Mouse (Mus musculus): Measurements from ENCODE around the gene Trpv3. TPM values are rescaled to one million over a fixed set of nuclear protein-coding genes. Genes with fewer than 3 reads are reported as not detected.

Trpv3 gene
- polyA plus RNA-seq, 1 experiment from 2014 or later: not detected

DNA sequence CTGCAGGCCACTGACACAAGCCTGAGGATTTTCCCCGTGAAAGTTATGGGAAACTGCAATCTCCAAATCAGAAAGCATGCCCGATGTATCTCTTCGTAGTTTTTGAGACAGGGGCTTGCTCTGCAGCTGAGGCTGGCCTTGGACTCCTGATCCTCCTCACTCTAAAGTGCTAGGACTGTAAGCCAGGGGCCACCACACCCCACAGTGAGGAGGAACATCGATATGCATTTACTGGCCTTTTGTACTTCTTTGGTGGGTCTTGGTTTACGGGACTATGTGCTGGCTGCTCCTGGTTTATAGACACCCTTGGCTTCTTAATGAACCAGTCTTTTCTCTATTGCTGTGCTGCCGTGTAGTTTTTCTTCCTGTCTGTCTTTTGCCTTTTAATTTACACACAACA, 25.0 kb upstream of the Trpv3 start:
- Histone ChIP-seq H3K4me3 (no peak overlapping the region), H3K36me3 (no peaks in the 10 kb centered on the region), H3K9ac (no peak overlapping the region), H3K27me3 (replicated peaks) (no peaks in the 10 kb centered on the region), H3K4me1 (no peaks in the 10 kb centered on the region), H3K9me3 (no peaks in the 10 kb centered on the region), H3K4me2 (no peak overlapping the region), H3K27ac (replicated peaks) (no peak overlapping the region)
- WGBS: 69% methylated on average over 6 of the region's 6 CpGs
- ATAC-seq (ENCODE audit: extremely low read depth, insufficient number of reproducible peaks, low FRiP score, low TSS enrichment): no peak

DNA sequence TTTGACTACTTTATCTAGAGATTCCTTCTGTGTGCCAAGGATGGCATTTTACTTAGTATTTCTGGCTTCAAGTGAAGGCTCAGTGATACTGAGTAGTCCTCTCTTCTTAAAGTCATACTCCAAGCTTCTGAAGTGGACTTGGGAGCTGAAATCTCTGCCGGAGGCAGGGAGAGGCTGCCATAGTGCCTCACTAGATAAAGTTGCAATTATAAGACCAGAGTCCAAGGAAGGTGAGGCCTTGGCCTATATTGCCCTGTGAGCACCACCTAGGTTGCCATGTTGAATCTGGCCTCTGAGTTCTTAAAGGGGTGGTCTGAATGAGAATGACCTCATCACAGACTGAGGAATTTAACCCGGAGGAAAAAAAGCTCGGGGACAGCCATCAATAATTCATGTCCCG, 24.4 kb upstream of the Trpv3 start:
- ATAC-seq (ENCODE audit: extremely low read depth, insufficient number of reproducible peaks, low FRiP score, low TSS enrichment): no peak
- Histone ChIP-seq H3K4me1 (no peaks in the 10 kb centered on the region), H3K9ac (no peak overlapping the region), H3K27me3 (replicated peaks) (no peaks in the 10 kb centered on the region), H3K9me3 (no peaks in the 10 kb centered on the region), H3K27ac (replicated peaks) (no peak overlapping the region), H3K4me3 (no peak overlapping the region), H3K36me3 (no peaks in the 10 kb centered on the region), H3K4me2 (no peak overlapping the region)
- 81% methylated on average over 4 of the region's 4 CpGs for WGBS

DNA sequence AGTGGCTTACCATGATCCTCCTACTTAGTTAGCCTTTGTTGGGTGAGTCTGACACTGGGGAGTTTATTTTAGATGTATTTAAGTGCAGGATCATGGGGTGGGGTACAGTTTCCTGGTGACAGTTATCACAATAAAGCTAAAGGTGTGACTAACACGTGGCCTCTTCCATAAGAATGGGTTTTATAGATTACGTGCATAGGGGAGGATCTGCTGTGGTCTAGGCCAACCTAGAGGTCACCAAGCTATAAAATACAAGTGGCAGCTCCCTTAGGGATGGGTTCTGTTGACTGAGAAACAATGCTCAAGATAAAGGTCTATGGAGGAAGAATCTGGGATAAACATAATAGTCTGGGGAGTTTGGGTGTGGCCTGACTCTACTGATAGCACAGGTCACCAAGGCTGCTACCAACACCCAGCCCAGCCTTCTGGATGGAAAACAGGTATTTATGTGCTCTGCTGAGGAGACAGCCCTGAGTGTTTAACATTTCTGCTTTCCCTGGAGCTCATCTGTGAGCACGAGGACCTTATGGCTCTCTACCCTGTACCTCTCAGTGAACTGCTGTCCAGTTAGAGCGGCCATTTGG, 9.7 kb upstream of the Trpv3 start:
- H3K27me3 ChIP-seq (replicated peaks): no peaks in the 10 kb centered on the region
- H3K4me2 ChIP-seq: no peak overlapping the region
- 74% methylated on average over 4 of the region's 4 CpGs for WGBS
- no peak for ATAC-seq (ENCODE audit: extremely low read depth, insufficient number of reproducible peaks, low FRiP score, low TSS enrichment)
- no peaks in the 10 kb centered on the region for H3K36me3 ChIP-seq
- H3K4me3 ChIP-seq: no peak overlapping the region
- no peak overlapping the region for H3K27ac ChIP-seq (replicated peaks)
- no peaks in the 10 kb centered on the region for H3K4me1 ChIP-seq
- H3K9me3 ChIP-seq: peaks cover 4% of the 10 kb centered on the region; the same call in 1 of the 2 replicates
- no peak overlapping the region for H3K9ac ChIP-seq

DNA sequence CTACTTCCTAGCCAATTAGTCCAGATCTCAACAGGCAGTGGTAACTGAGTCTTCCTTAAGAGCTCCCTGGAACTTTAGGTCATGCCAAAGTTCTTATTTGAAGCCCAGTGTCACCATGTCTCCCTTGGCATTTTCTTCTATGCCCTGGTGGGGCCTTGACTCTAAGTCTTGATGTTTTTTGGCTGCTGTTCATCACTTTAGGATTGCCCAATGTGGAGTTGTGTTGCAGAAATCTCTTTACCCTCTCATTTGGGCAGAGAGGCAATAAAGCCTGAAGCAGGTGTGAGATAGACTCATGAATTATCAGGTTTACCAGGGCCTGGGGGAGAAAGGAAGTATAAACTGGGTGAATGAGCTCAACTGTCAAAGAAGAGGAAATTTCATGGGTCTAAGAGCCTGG, 8.5 kb upstream of the Trpv3 start:
- H3K4me3 ChIP-seq: no peak overlapping the region
- H3K4me1 ChIP-seq: no peaks in the 10 kb centered on the region
- H3K27me3 ChIP-seq (replicated peaks): no peaks in the 10 kb centered on the region
- peaks cover 4% of the 10 kb centered on the region; the same call in 1 of the 2 replicates for H3K9me3 ChIP-seq
- ATAC-seq (ENCODE audit: extremely low read depth, insufficient number of reproducible peaks, low FRiP score, low TSS enrichment): no peak
- no peaks in the 10 kb centered on the region for H3K36me3 ChIP-seq
- no peak overlapping the region for H3K9ac ChIP-seq
- no peak overlapping the region for H3K4me2 ChIP-seq
- no peak overlapping the region for H3K27ac ChIP-seq (replicated peaks)

DNA sequence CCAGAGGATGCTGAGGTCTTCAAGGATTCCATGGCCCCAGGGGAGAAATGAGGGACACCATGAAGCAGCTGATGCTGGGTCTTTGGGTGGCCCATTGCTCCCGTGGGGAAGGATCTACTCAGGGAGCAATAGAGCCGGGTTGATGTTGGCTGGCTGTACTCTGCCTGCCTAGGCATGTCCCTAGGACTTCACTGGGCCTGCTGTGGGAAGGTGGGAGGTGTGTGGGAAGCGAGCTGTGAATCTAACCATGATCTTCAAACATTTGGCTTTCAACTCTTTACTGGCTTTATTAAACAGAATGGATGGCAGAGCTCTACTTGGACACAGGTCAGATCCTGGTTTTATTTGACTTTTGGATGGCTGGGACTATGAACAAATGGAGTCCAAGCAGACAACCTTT, 6.7 kb upstream of the Trpv3 start:
- H3K4me3 ChIP-seq: no peak overlapping the region
- H3K27me3 ChIP-seq (replicated peaks): no peaks in the 10 kb centered on the region
- H3K4me2 ChIP-seq: no peak overlapping the region
- peaks cover 4% of the 10 kb centered on the region; the same call in 1 of the 2 replicates for H3K9me3 ChIP-seq
- no peaks in the 10 kb centered on the region for H3K36me3 ChIP-seq
- WGBS: 61% methylated on average over 3 of the region's 3 CpGs
- H3K9ac ChIP-seq: no peak overlapping the region
- H3K27ac ChIP-seq (replicated peaks): no peak overlapping the region
- H3K4me1 ChIP-seq: no peaks in the 10 kb centered on the region
- ATAC-seq (ENCODE audit: extremely low read depth, insufficient number of reproducible peaks, low FRiP score, low TSS enrichment): no peak

DNA sequence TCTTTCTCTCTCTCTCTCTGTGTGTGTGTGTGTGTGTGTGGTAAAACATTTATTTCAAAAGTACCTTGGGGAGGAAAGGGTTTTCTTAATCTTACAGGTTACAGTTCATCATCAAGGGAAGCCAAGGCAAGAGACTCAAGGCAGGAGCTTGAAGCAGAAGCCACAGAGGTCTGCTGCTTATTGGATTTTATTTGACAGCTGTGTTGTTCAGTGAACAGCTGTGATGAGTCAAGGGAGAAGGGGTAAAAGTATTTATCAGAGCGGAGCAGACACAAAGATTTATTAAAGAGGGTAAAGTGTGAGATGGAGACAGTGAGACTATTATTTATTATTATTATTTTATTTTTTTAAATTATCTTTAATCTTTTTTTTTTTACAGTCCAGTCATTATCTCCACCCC, 5.8 kb upstream of the Trpv3 start:
- Histone ChIP-seq H3K9me3 (peaks cover 4% of the 10 kb centered on the region; the same call in 1 of the 2 replicates), H3K4me3 (no peak overlapping the region), H3K27me3 (replicated peaks) (no peaks in the 10 kb centered on the region), H3K4me1 (no peaks in the 10 kb centered on the region), H3K27ac (replicated peaks) (no peak overlapping the region), H3K4me2 (no peak overlapping the region), H3K9ac (no peak overlapping the region), H3K36me3 (no peaks in the 10 kb centered on the region)
- WGBS: 63% methylated on average over 1 of the region's 1 CpGs
- no peak for ATAC-seq (ENCODE audit: extremely low read depth, insufficient number of reproducible peaks, low FRiP score, low TSS enrichment)

DNA sequence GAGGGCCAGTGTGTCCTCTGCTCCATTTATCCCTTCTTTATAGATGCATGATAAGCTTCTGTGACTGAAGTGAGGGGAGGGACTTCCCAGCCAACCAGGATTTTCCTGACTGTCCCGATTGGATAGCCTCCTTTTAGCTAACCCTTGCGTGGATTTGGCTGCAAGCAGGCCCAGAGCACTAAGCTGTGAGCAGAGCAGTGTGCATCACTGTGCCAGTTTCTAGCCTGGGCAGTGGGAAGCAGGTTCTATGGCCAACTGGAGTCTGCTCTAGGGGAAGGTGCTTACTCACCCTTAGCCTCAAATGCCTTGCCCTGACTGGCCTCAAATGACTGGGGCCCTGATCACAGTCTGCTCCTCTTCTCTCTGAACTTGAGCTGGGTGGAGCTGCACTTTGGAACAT, 7.6 kb downstream of the Trpv3 start:
- no peaks in the 10 kb centered on the region for H3K36me3 ChIP-seq
- 23% methylated on average over 2 of the region's 2 CpGs for WGBS
- no peak overlapping the region for H3K4me3 ChIP-seq
- H3K27me3 ChIP-seq (replicated peaks): peaks cover 7% of the 10 kb centered on the region; the same call in 1 of the 2 replicates
- H3K9ac ChIP-seq: no peak overlapping the region
- no peaks in the 10 kb centered on the region for H3K9me3 ChIP-seq
- H3K27ac ChIP-seq (replicated peaks): no peak overlapping the region
- ATAC-seq (ENCODE audit: extremely low read depth, insufficient number of reproducible peaks, low FRiP score, low TSS enrichment): no peak
- 0 out of 2 replicates have a peak, but pooled peaks cover 4% of the 10 kb centered on the region for H3K4me1 ChIP-seq
- no peak overlapping the region for H3K4me2 ChIP-seq

DNA sequence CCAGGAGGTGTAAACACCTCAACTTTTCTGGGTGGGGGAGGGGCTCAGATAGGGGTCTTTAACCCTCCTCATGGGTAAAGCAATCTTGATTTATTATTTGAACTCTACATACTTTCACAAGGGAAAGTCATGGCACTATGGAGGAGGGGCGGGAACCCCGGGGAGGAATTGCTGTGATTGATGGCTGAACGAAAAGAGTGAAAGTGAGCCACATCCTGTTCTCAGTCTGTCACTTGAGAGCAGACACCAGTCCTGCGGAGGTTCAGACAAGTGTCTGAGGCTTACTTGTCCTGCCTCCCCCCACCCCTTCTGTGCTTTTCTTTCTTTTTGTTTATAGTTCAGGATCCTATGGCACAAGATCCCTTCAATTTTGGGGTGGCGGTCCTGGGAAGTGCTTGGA, 13.5 kb downstream of the Trpv3 start:
- H3K9me3 ChIP-seq: no peaks in the 10 kb centered on the region
- no peaks in the 10 kb centered on the region; the same call in 1 of the 2 replicates for H3K27me3 ChIP-seq (replicated peaks)
- no peak overlapping the region for H3K9ac ChIP-seq
- H3K4me1 ChIP-seq: peaks cover 25% of the 10 kb centered on the region
- no peak overlapping the region for H3K4me3 ChIP-seq
- no peak overlapping the region for H3K27ac ChIP-seq (replicated peaks)
- H3K36me3 ChIP-seq: no peaks in the 10 kb centered on the region
- ATAC-seq (ENCODE audit: extremely low read depth, insufficient number of reproducible peaks, low FRiP score, low TSS enrichment): no peak
- 34% methylated on average over 5 of the region's 5 CpGs for WGBS
- 0 out of 2 replicates have a peak overlapping the region, but pooled peaks have one; percentile 5 for H3K4me2 ChIP-seq

DNA sequence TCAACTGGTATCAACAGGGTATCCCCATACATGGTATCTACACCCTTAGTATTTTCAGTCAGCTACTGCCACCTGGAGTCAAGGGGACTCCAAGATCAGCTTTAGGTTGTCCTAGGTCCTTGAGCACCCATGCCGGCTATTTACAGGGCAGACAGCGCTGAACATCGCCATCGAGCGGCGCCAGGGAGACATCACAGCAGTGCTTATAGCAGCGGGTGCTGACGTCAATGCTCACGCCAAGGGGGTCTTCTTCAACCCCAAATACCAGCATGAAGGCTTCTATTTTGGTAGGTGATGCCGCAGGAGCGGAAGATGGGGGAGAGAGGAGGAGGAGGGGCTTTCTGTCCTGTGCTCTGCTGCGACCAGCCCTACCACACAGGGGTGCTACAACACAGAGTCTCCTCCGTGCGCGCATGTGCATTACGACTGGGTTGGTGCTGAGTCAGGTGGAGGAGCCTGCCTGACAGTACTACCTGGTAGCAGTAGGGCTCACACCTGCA, 14.4 kb downstream of the Trpv3 start:
- Histone ChIP-seq H3K27me3 (replicated peaks) (no peaks in the 10 kb centered on the region; the same call in 1 of the 2 replicates), H3K4me2 (peak overlapping the region; percentile 70), H3K4me1 (peaks cover 25% of the 10 kb centered on the region), H3K27ac (replicated peaks) (no peak overlapping the region), H3K4me3 (peak overlapping the region; percentile 47), H3K9me3 (no peaks in the 10 kb centered on the region), H3K36me3 (no peaks in the 10 kb centered on the region), H3K9ac (peak overlapping the region; percentile 66)
- WGBS: 5% methylated on average over 16 of the region's 16 CpGs
- no peak; the same call in 1 of the 2 replicates for ATAC-seq (ENCODE audit: extremely low read depth, insufficient number of reproducible peaks, low FRiP score, low TSS enrichment)

DNA sequence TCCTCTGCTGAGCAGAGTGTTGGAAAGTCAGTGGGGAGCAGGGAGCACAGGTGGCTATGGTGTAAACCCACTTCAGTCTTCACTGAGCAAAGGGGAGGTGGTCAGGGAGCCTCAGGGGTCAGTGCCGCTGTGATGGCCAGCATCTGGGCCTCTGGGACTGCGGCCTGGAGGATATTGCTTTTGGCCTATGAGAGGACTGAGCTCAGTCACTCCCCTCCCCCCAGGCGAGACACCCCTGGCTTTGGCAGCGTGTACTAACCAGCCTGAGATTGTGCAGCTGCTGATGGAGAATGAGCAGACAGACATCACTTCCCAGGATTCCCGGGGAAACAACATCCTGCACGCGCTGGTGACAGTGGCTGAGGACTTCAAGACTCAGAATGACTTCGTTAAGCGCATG, 16.2 kb downstream of the Trpv3 start:
- no peaks in the 10 kb centered on the region for H3K36me3 ChIP-seq
- H3K27me3 ChIP-seq (replicated peaks): no peaks in the 10 kb centered on the region
- no peak overlapping the region for H3K4me2 ChIP-seq
- peak overlapping the region; percentile 56; the same call in 1 of the 2 replicates for H3K27ac ChIP-seq (replicated peaks)
- ATAC-seq (ENCODE audit: extremely low read depth, insufficient number of reproducible peaks, low FRiP score, low TSS enrichment): no peak
- no peaks in the 10 kb centered on the region for H3K9me3 ChIP-seq
- peaks cover 25% of the 10 kb centered on the region for H3K4me1 ChIP-seq
- 35% methylated on average over 9 of the region's 9 CpGs for WGBS
- no peak overlapping the region for H3K9ac ChIP-seq
- H3K4me3 ChIP-seq: no peak overlapping the region

DNA sequence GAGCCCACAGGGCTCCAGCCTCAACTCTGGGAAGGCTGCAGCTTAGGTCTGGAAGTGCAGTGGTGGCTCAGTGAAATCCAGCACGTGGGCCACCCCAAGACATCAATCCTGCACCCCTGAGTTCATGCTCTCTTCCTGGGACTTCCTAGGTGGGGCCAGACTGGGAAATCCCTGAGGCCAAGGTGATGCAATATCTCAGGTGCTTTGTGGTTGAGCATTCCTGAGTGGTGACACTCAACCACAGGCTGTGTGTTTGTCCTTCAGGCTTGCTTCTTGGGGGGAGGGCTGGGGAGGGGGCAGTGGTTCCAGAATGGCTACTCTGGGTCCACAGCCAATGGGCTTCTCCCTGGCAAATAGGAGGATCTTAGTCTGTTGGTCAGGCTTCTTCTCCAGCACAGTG, 16.7 kb downstream of the Trpv3 start:
- H3K9me3 ChIP-seq: no peaks in the 10 kb centered on the region
- H3K9ac ChIP-seq: no peak overlapping the region
- WGBS: 35% methylated on average over 1 of the region's 1 CpGs
- no peaks in the 10 kb centered on the region for H3K36me3 ChIP-seq
- no peak for ATAC-seq (ENCODE audit: extremely low read depth, insufficient number of reproducible peaks, low FRiP score, low TSS enrichment)
- peaks cover 25% of the 10 kb centered on the region for H3K4me1 ChIP-seq
- H3K4me3 ChIP-seq: no peak overlapping the region
- peak overlapping the region; percentile 56; the same call in 1 of the 2 replicates for H3K27ac ChIP-seq (replicated peaks)
- H3K4me2 ChIP-seq: no peak overlapping the region
- no peaks in the 10 kb centered on the region for H3K27me3 ChIP-seq (replicated peaks)

DNA sequence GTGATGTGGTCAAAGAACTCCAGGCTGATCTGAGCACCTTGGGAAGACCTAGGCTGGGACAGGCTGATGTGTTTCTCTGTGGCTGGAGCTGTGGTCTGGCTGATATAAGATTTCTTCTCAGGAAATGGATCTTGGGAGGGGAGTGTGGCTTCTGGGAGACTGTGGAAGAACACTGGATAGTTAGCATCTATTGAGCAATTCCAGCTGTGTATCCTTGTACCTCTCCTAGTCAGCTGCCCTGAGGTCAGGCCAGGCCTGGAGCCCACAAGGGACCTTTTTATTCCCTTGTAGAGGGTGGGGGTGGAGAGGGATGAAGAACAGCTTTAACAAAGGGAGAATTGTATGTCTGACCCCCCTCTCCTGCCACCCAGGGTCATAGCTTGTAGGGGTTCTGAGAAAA, 17.2 kb downstream of the Trpv3 start:
- Histone ChIP-seq H3K27me3 (replicated peaks) (no peaks in the 10 kb centered on the region), H3K4me1 (peaks cover 24% of the 10 kb centered on the region), H3K4me2 (no peak overlapping the region), H3K27ac (replicated peaks) (0 out of 2 replicates have a peak overlapping the region, but pooled peaks have one; percentile 56), H3K4me3 (no peak overlapping the region), H3K9ac (no peak overlapping the region), H3K36me3 (no peaks in the 10 kb centered on the region), H3K9me3 (no peaks in the 10 kb centered on the region)
- ATAC-seq (ENCODE audit: extremely low read depth, insufficient number of reproducible peaks, low FRiP score, low TSS enrichment): no peak

Measured in heart, embryonic 13.5 days (tissue).